Mouse (Mus musculus): ENCODE measurements around the gene Ppm1e.

Ppm1e gene

DNA sequence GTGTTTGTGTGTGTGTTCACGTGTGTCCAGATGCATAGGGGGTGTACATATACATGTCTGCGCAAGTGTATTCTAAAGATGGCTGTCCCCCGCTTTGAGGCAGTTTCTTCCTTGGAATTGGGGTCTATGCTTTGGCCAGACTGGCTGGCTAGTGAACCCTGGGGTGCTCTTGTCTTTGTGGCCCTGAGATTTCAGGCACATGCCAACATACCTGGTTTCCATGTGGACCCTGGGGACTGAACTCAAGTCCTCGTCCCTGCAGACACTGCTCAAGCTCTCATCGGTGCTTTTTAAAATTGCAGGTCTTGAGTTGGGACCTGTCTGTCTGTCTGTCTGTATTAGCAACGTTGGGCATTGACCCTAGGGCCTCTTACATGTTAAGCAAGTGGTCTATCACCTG, 105.5 kb downstream of the Ppm1e start:
- DNase-seq (ENCODE audit: extremely low read depth, low read depth), result no peak

DNA sequence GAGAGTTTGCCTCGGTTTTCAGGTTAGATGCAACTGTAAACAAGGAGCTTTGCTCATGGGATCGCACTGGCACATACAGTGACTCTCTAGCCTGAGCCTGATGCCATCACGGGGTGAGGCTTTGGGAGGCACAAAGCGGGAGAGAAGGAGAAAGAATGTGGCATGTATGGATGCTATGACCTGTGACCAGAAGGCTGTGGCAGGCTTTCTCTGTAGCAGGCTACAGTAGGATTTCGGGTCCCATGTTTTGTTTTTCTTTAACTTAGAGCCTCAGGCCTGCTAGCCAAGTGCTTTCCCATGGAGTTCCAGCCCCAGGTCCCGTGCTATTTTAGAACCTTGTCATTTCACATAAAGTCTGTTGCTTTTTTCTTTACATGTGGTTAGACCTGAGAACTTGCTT, 108.7 kb downstream of the Ppm1e start:
- no peak for DNase-seq (ENCODE audit: extremely low read depth, low read depth)

DNA sequence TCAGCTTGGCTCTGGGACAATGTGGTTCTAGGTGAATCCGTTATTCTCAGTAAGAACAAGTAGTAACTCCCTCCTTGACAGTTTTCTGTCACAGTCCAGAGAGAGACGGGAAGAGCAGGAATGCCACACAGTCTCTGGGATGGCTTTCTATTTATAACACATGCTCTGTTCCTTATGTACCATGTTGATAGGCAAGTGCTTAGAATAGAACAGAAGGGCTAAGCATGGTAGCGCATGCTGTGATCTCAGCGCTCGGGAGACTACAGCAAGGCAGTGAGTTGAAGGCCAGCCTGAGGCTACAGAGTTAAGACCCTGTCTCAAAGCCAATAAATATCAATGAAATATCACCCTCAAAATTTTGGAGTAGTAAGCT, 111.3 kb downstream of the Ppm1e start:
- DNase-seq (ENCODE audit: extremely low read depth, low read depth), result no peak

DNA sequence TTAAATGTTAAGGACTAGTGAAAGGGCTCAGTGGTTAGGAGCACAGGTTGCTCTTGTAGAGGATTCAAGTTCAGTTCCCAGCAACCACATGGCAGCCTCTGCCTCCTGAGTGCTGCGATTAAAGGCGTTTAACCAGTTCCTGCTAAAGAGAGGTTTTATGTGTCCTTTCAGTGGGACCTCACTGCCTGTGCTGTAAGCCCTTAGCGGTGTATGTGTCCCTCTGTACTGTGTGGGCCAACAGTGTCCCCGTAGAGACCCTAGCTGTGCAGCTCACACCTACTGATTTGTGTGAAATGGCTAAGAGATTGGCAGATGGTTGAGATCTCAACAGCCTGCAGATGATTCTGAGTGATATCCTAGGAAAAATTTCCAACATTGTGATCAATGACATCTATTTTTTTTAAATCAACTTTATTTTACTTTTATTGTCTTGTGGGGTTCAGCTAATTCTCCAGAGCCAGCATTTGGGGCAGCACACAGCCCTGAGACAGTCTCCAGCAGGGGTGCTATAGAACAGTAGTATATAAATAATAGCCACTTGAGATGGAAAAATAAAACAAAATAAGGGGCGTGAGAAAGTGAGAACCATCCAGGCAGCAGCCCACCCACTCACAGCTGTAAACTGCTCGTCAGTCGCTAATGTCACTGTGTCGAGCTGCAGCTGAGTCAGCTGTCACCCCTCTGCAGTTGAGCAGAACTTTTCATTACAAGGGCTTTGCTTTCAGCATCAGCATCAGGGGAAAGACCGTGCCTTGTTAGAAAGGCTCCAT, 111.9 kb downstream of the Ppm1e start:
- no peak for DNase-seq (ENCODE audit: extremely low read depth, low read depth)

DNA sequence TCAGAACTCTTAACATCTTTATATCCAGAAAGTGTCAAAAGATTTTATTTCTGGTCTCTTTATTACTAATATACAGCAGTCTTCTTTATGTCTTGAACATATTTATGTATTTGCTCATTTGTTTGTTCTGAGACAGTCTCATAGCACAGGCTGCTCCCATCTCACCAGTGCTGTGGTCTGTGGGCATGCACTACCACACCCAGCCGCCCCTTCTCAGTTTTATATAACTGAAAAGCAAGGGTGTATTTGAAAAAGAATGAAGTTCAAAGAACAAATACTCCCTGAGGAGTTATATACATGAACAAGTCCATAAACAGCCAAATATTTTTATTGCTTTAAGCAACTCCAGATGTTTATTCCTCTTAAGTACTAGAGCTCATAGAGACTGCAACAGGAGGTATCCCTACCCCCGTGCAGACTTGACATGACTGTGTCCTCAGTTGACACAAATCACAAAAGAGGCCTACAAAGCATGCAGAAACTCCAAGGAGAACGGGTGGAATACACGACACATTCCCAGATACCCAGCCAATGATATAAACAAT, 112.6 kb downstream of the Ppm1e start:
- no peak for DNase-seq (ENCODE audit: extremely low read depth, low read depth)

DNA sequence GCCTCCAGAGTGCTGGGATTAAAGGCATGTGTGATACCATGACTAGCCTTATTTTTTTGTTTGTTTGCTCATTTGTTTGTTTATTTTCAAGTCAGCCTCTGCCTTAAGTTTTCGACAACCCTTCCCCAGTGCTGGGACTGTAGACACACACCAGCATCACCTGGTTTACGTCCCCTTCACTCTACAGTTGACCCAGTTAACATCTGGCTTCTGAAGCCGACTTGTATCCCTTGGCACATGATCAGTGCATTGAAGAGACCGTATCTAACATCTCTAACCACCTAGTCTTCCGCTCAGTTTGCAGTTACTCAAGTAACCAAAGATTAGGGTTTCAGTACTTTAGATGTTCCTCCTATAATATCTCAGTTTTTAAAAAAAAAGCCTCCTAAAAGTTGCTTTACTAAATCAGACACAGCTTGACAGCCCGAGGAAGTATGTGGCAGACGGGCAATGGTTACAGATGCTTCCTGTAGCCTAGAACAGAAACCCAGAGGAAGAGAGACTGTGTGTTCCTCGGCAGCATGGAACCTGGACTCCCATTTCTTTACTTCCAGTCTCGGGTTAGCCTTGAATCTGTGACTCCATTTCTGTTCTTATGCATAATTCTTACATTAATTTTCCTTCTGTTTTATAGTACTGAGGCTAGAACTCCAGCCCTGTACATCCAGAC, 113.5 kb downstream of the Ppm1e start:
- DNase-seq (ENCODE audit: extremely low read depth, low read depth), result no peak

DNA sequence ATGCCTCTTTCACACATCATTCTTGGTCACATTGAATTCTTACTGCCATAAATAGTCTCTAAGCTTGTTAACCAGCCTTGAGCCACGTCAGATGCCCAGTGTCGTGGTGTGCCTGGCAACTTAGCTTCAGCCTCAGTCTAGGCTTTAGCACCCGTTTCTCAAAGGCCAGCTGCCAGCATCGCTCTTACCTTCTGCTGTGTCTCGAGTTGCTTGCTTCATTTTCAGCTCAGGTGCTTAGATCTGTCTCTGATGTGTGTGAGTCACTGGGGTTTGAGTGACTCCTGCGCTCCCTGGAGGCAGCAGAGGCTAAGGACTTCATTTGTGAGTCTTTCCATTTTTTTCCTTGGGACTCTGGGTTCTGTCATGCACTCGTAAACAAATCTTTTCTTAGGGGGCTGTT, 117.6 kb downstream of the Ppm1e start:
- DNase-seq (ENCODE audit: extremely low read depth, low read depth), result no peak

DNA sequence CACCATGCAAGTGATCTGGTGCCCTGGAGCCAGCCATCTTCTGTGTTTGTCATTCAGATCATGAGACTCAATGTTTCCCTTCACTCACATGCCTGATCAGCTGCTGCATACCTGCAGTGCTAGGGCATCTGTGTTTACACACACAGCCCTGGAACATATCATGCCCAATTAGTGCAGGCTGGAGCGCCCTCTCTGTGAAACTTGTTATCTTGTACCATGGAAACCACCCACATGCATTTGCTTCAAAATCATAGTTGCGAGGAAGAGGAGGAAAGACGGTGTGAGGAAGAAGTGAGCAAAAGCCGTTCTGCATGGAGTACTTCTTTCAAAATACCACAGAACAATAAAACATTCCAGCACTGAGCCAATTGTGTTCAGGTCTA, 118.0 kb downstream of the Ppm1e start:
- no peak for DNase-seq (ENCODE audit: extremely low read depth, low read depth)

DNA sequence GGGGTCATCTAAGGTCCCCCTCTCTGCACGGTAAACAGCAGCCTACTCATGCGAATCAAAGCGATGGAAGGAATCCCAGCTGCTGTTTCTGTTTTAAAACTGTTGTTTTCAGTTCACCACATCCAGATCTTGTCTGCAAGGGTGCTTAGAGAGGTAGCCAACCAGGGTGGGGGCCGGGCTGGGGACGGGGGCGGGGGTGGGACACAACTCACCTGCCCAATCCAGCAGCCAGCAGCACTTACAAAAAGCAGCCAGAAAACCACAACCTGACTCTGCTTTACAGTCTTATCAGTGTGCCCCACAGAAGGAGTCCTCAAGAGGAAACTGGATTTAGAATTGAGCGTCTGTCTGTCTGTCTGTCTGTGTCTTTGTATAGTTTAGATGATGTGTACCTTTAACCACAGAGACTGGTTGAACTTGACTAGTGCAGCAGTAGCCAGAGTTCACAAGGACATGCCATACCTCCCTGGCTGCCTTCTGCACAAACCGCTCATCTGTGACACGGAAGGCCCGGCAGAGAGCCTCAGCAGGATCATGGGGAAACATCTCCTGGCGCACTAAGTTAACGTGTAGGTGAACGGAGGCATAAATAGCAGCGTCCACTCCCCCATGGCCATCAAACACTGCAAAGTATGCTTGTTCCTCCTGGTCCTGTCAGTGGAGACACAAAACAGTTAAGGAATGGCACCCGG, 118.5 kb downstream of the Ppm1e start:
- DNase-seq (ENCODE audit: extremely low read depth, low read depth), result no peak

DNA sequence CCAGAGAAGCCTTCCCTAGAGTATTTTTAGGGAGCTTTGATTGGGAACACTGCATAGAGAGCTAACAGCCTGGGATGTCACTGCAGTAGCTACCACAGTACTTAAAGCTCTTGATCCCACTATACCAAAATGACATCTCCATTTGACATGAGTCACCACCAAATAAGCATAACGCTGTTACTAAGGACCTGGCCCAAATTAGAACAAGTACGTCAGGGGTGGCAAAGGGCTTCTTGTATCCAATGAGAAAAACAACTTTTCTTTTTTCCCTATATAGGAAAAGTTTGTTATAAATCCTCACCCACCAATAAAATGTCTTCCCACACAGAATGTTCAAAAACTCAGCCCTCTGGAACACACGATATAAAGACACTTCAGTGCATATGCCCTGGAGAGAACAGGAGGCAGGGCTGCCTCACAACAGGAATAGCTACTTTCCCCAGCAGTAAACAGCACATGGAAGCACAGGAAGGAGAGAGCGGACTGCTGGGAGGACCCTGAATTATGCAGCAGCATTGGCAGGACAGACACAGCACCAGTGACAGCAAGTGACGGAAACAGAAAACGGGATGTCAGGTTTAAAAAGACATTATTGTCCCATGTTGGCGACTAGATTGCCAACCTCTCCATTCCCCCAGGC, 119.8 kb downstream of the Ppm1e start:
- no peak for DNase-seq (ENCODE audit: extremely low read depth, low read depth)

DNA sequence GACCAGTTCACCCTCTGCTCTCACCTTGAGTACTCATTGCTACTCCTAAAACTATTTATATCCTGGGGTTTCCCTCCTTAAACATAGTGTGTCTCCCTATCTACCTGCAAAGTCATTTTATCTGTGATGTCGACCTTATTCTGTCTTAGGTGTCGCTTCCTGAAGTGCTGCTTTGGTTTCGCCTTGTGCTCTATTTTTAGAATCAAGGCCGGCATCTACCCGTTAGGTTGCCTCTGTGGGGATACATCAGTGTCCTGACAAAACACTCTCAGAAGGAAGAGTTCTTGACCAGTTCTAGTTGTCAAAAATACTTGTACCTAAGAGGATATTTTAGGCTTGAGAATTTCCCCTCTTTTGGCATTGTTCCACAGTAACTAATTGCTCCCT, 123.3 kb downstream of the Ppm1e start:
- DNase-seq (ENCODE audit: extremely low read depth, low read depth), result no peak

DNA sequence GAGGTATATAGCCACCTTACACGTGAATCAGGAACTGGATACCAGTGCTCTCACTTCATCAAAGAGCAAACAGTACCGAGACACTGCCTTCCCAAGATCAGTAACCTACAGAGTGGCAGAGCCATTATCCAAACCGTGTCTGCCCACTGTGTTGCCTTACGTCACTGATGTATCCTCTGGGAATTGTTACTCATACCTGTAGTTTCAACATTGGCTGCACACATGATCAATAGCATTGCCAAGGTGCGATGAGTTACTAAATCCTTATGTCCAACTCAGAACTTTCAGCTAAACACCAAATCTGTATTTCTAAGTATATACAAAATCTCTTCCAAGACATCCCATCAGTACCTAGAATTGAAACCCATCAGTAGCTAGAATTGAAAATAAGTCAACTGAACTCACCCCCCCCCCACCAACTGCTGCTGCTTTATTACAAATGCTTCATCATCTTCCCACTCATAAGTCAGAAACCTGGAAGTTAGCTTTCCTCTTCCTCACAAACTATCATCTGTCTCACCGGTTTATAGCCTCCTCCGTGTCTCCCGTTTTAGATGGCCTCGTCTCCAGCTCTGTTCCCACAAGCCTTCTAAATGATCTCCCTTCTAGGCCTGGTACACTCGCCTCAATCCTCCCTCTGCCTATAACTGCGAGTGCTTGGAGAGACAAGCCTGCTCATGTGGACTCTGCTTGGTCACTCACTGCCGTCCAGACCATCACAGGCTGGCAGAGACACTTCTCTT, 123.9 kb downstream of the Ppm1e start:
- no peak for DNase-seq (ENCODE audit: extremely low read depth, low read depth)

DNA sequence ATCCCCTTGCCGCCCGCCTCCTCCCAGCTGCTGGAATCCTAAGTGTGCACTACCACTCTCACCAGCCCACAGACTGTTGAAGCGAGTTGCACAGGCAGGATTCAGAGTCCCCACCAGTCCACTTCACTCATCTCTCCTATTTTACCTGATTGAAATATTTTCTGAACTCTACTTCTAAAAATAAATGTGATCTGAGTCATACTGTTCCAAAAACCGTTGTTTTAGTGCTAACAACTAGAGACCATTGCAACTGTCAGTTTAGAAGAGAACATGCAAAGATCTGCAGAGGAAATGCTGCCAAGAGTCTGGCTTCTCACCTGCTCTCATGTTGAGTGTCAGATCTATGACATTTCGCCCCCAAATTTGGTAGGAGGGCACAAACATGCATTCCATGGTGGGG, 125.4 kb downstream of the Ppm1e start:
- no peak for DNase-seq (ENCODE audit: extremely low read depth, low read depth)

DNA sequence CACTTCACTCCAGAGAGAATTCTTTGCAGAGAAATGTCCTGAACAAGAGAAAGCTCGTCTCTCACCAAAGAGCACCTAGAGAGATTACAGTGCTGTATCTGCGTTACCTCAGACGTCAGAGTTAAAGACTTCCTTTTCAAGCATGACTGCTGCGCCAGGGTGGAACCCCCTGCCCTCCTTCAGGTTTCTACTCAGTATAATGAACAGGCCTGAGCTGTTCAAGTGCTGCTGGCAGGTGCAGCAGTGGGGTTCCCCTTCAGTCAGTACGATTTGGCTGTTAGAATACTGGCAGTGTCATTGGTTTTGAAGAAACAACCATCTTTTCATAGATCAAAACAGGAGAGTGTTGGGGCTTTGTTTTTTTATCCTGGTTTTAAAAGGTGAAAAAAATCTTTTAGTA, 131.8 kb downstream of the Ppm1e start:
- no peak for DNase-seq (ENCODE audit: extremely low read depth, low read depth)

DNA sequence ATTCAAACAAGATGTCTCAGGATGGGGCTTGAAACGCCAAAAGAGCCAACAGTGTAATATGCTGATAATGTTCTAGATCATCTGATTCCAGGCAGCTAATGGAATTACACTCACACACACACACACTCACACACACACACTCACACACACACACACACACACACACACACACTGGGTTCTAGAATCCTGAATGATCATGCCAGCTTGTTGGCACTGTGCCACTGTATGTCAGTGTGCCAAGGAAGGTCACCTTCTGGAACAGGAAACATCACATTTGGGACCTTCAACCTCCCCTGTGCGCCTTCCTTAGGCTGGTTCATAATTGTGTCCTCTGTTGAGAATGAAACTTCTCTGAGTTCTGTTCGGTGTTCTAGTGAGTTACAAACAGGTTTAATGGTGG, 136.1 kb downstream of the Ppm1e start:
- DNase-seq (ENCODE audit: extremely low read depth, low read depth), result no peak

DNA sequence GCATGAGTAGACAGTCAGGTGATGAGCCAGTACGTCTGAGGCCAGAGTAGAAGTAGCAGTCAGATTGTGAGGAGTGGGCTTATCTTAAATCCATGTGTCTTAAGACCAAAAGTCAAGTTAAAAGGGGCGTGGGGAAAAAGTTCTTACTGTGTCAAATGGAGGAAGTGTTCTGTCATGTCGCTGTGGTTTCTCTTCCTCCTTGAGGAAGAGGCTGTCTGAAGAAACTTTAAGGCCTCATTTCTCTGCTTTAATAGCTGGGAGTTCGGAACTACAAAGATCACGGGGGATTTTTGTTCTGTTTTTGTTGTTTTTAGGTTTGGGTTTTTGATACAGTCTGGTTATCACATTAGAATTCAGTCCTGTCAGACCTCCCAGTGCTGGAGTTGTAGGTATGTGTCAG, 146.5 kb downstream of the Ppm1e start:
- DNase-seq (ENCODE audit: extremely low read depth, low read depth), result peak; percentile 3
